Mouse (Mus musculus) adrenal gland, postnatal 10 days (tissue): ENCODE data around the gene Pth1r. TPM values are rescaled to one million over a fixed set of nuclear protein-coding genes. Genes with fewer than 3 reads are reported as not detected.

Experiments used
- DNase-seq: peaks from one replicate; pipeline ENCODE4 v3.0.0; 2021; ENCODE audit warnings: mixed read lengths
- total RNA-seq, 2 experiments: library from RNA; stranded (reverse); gene quantifications; 2 replicates each; pipeline ENCODE4 v1.2.3; 2021

The Pth1r gene
- total RNA-seq, 2 experiments from 2014 or later: 13.4 to 13.9 TPM

DNA sequence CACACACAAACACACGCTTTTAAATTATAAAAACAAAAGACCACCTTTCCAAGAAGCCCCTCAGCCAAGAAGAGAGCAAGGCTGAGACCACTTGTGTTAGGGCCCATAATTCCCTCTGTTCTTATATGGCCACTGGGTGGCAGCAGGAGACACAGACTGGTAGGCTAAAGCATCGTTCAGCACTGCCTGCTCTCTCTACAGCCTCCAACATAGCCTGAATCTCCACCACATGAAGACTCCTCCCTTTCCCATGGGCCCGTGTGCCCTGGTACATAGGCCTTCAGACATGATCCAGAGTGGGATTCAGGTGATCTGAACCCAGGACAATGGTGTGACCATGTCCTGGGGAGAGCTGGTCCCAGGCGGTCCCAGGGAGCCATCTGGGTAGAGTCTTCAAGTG, 30.2 kb downstream of the Pth1r start:
- peak; percentile 64 for DNase-seq

DNA sequence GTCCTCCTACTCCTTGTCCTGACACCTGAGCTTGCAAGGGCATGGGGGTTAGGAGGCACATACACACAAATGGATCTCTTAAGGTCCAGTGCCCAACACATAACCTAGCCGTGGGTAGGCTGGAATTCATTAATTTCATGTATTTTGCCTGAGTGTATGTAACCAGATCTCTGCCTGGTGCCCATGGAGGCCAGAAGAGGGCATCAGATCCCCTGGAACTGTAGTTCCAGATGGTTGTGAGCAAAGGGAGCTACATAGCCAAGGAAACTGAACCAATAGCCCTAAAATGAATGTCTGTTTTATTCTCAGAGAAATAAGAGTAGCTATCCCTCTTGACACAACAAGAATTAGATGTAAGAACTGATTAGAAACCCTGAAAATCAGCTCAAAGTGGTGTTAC, 31.5 kb downstream of the Pth1r start:
- no peak for DNase-seq

DNA sequence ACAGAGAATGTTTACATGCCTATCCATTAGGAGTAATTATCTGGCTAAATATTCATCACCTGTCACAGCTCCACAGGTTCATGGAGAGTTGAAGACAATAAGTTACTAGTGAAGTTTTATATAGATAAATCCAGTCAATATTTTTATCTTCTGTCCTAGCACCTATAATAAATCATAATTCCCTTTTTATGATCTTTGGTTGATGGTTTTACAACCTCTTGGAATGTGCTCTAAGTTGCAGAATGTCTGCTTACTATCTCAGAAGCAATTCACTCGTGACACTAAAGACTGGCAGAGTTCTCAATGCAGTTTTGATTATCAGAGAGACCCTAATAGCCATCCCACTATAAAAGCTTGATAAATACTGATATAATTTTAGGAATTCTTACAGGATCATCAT, 33.6 kb downstream of the Pth1r start:
- DNase-seq: no peak

GRCm38 (mm10) chr9:110712545-110712944, 34.4 kb downstream of the Pth1r start:
- DNase-seq: no peak

DNA sequence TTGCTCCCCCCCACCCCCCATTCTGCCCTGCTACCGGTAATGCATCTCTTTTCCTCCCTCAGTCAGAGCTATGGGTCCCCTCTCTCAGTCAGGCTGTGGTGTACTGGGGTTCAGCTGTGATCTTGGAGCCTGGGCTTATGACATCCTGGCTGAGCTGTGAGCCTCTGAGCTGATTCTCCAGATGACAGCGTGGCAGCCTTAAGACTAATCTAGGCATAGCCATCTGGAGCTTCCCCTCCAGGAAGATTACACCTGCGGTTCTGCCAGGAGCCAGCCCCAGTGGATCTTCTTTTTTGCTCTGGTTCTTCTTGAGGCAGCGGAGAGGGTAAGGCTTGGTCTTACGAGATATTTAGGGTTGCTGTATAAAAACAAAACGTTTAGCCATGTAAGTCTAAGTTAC, 34.9 kb downstream of the Pth1r start:
- no peak for DNase-seq

DNA sequence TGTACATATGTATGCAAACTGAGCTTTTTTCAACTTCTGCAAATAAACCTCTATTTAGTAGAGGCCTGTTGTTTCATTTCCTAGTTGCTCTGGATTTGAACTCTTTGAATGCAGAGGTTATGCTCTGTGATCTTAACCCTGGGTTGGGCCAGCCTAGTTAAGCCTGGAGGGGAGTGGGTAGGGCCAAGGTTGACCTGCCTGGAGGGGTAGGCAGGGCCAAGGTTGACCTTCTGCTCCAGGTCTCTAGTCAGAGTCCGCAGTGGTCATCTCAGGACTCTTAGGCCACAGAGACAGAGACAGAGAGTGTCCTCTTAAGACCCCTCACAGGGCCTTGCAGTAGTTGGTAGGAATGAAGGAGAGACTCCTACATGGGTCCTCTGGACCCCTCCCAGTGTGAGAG, 35.4 kb downstream of the Pth1r start:
- no peak for DNase-seq

GRCm38 (mm10) chr9:110709640-110710258, 37.2 kb downstream of the Pth1r start:
- peak; percentile 82 for DNase-seq

DNA sequence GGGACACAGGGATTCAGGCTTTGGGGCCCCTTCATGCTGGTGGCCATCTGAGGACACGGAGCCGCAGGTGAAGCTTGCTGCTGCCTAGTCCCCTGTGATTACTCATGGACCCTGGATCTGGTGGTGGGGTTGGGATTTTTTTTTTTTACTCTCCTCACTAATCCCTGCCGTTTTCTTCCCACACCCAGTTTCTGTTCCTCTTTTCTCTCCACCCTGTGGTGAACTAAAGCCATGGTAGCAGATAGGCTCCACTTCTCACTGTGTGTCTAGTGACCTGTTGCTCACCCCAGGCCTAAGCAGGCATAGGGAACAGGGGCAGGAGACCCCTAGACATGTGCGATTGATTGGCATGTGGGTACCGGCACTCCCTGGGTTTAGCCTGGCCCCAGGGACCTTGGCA, 40.2 kb downstream of the Pth1r start:
- DNase-seq: no peak

- DNase-seq: no peak
Observed at GRCm38 (mm10) chr9:110703951-110704350, 43.0 kb downstream of the Pth1r start.

DNA sequence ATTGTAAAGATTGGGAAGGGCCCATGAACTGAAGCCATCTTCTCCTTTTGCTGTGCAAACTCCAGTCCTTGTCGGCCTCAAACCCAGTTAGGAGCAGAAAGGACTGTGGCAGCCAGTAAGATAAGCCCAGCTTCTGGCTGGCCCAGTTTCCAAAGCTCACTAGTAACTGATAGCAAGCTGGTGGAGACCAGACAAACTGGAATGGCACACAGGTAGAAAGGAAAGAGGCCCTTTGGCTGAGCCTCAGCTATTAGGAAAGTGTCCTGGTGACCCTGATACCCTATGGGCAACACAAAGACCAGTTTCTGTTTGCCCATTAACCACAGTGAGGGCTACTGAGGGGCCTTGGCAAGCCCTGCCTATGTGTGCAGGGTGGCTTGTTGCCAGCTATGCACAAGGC, 44.1 kb downstream of the Pth1r start:
- peak; percentile 44 for DNase-seq

GRCm38 (mm10) chr9:110701114-110702032, 45.6 kb downstream of the Pth1r start:
- DNase-seq: no peak

GRCm38 (mm10) chr9:110699574-110699973, 47.4 kb downstream of the Pth1r start:
- no peak for DNase-seq

GRCm38 (mm10) chr9:110697465-110697864, 49.5 kb downstream of the Pth1r start:
- DNase-seq: no peak

- DNase-seq: no peak
Observed at GRCm38 (mm10) chr9:110696427-110696826, 50.5 kb downstream of the Pth1r start.

DNA sequence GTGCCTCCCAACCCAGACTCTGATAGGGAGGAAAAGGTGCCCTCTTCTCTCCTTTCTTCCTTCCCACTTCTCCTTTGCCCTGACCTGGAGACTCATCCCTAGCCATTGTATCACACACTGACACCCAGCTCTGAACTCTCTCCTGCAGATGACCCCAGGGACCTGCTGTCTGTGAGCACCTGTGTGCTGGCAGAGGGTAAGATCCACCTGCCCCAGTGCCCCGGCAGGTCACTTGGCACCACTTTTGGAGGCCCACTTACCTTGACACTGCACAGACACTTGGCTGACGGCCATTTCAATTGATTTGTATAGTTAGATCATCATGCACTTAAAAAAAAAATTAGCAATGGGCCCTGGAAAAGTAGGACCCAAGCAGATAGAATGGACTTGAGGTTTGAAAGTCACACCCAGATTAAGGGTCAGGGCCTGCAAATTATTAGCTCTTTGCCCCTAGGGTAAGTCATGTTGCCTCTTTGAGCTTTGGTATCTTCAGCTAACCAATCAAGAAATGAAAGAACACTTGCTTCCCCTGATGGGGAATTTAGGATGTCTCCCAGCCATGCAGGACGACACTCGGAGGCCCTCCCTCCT, 51.7 kb downstream of the Pth1r start:
- DNase-seq: no peak

GRCm38 (mm10) chr9:110689261-110689779, 57.6 kb downstream of the Pth1r start:
- DNase-seq: no peak

DNA sequence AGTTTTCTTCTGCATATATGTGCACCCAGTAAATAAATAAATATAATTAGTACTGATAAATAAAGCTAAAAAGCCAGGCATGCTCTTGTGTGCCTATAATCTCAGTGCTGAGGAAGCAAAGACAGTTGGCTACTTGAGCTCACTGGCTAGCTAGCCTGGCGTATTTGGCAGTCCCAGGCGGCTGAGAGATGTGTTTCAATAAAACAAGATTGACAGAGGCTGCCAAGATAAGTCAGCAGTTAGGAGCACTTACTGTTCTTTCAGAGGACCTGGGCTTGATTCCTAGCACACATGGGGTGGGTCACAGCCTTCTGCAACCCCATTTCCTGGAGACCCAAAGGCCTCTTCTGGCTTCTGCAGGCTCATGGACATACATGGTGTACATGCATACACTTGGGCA, 59.1 kb downstream of the Pth1r start:
- DNase-seq: no peak

- DNase-seq: no peak
Observed at GRCm38 (mm10) chr9:110687061-110687460, 59.9 kb downstream of the Pth1r start.

GRCm38 (mm10) chr9:110686472-110686871, 60.5 kb downstream of the Pth1r start:
- no peak for DNase-seq

DNA sequence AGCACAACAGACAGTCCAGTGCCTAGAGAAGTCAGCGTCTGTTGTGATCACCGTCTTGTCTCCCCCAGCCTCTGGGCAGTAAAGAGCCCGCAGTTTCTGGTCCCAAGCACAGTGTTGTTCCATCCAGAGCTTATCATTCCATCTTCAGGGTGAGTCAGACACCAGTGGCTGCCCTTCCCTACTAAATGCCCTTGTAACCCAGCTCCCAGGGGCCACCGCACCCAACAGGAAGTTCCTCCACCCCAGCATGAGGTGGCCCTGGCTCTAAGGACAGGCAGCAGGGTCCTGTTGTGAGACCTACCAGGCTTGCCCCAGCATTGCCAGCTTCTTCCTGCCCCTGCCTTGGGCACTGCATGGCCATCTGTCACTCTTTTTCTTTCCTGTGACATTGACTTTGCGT, 61.4 kb downstream of the Pth1r start:
- DNase-seq: peak; percentile 57

DNA sequence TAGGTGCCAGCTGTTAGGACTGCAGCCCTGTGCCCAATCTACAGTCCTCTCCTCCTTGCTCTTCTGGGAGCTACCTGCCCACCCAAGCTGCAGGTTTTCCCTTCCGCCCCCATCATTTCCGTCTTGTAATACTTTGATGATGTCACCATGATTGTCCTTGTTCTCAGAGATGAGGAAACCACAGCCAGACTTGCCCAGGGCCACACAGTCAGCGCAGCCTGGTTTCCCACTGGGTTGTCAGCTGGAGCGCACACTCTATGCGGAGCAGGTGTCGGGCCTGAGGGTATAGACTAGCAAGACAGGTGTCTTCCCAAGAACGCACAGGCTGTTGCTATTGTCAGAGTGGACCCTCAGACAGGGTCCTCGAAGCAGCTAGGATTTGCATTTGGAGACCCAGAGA, 61.8 kb downstream of the Pth1r start:
- DNase-seq: peak; percentile 63

- DNase-seq: peak; percentile 73
Observed at GRCm38 (mm10) chr9:110684100-110684831, 62.7 kb downstream of the Pth1r start.
